Mouse (Mus musculus) thymus, postnatal 25 days (tissue): Measurements from ENCODE around the gene Pdzk1ip1.

Source experiments
- DNase-seq: peaks from one replicate; pipeline ENCODE4 v3.0.0; 2022

Pdzk1ip1 gene

DNA sequence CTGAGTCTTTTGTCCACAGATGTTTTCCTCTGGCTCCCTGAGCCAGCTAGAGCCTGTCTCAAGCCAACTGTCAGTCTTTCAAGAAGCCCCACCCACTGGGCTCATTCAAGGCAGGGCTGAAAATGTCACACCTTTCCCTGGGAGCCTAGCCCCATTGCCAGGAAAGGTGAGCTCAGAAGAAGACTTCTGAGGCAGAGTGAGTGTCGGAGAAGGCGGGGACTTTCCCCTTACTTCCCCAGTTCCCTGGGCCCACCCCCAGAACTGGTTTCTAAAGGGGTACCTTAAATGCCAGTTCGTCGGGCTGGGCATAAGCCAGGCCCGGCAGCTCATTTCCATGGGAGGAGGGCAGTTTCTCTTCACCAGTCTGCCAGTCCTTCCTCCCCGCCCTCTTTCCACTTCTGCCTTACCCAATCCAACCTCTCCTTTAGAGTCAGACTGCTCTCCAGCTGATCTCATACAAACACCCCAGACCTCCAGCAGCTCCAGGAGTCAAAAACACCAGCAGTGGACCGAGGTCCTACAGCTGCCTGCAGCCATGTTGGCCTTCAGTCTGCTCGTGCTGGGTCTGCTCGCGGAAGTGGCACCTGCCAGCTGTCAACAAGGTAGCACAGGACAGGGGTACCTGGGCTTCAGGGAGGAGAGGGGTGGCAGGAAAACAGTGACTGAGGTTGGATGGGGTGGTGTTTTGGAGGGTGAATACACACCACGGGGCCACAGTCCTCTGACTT lies at the start of gene Pdzk1ip1:
Gene Pdzk1ip1, plus strand, starts transcription at position 98 of the 728 bp plus-strand sequence.
- no peak for DNase-seq

DNA sequence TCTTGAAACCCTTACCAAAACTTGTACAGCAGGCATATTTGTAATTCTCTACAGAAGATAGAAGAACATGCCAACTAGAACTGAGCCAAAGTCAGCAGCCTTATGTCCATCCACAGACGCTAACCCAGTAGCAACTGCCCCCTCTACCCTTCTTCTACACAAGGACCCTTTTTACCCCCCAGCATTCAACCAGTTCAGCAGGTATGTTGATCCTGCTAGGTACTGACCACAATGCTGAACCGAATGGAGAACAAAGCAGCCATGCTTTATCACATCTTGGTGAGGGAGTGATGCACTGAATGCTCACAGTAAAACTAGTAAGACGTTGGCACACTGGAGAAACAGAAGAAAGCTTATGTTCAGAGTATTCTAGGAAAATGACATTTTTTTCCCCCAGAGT lies 42.9 kb upstream of the Pdzk1ip1 start:
- DNase-seq = no peak

DNA sequence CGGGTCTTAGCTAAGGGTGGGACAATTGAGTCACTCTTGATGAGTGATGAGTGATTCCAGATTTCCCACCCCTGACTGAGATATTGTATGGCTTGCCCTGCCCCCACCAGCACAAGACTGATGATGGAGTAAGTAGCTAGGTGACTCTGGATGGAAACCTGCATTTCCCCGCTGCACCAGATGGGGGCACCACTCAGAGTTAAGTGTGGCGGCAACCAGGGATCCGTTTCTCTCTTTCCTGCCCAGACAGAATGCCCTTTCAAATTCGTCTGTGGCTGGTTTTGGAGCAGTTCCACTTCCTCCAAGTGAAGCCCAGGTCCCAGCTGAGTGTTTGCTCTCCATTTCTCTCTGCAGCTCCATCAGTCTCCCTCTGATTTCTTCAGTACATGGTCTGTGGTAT lies 40.8 kb upstream of the Pdzk1ip1 start:
- peak; percentile 59 for DNase-seq

- DNase-seq = no peak
These were observed 40.3 kb upstream of the Pdzk1ip1 start for GRCm38 (mm10) chr4:115048190-115048589.

- no peak for DNase-seq
These were observed 37.3 kb upstream of the Pdzk1ip1 start for GRCm38 (mm10) chr4:115051245-115051644.

- DNase-seq = no peak
These were observed 36.0 kb upstream of the Pdzk1ip1 start for GRCm38 (mm10) chr4:115052343-115053005.

GRCm38 (mm10) chr4:115055044-115055443 lies 33.5 kb upstream of the Pdzk1ip1 start:
- DNase-seq = no peak

DNA sequence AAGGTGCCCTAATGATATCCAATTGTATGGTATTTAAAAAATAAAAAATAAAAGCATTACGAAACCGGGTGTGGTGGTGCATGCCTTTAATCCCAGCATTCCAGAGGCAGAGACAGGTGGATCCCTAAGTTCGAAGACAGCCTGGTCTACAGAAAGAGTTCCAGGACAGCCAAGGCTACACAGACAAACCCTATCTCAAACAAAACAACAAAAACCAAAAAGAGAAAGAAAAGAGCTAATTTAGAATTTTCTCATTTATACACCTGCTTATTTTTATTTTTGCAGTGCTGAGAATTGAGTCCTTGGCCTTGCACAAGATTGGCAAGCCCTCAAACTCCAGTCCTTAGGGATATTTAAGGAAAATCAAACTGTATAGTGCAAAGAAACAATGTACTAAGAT lies 32.8 kb upstream of the Pdzk1ip1 start:
- DNase-seq = no peak

- DNase-seq = no peak
These were observed 32.1 kb upstream of the Pdzk1ip1 start, which contains the start of gene Tal1 for GRCm38 (mm10) chr4:115056371-115056920. Gene Tal1 (plus strand): TSS chr4:115056426.

- DNase-seq = no peak
These were observed 31.4 kb upstream of the Pdzk1ip1 start for GRCm38 (mm10) chr4:115056921-115057673.

- no peak for DNase-seq
These were observed 30.7 kb upstream of the Pdzk1ip1 start for GRCm38 (mm10) chr4:115057674-115058316.

GRCm38 (mm10) chr4:115058317-115058761 lies 30.2 kb upstream of the Pdzk1ip1 start:
- no peak for DNase-seq

DNA sequence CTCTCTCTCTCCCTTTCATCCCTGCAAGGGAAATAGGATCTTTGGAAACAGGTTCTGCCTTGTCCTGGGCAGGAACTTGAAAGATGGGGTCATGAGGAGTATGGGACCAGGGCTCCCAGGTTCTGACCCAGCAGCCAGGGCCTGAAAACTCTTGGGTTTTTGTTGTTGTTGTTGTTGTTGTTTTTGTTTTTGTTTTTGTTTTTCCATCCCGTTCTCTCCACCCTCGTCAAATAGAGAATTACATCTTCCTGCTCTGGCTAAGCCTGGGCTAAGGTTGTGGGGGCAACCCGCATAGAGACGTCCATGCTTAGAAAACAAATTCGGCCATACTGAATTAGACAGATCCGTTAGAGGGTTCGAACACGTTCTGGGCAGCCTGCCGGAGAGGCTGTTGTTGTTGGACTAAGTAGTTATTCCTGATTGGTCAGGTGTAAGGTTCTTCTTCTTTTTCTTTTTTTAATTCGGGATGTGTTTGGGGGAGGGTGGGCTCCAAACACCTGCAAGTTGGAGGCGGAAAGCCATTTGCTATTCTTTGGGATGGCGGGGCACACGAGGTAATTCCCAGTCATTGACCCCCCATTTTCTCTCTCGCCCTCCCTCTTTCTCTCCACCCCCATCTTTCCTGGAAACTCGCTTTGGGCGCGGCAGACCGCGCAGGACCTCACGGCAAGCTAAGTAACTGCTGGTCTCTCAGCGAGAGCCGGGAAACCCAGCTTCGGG lies 29.5 kb upstream of the Pdzk1ip1 start:
- DNase-seq = no peak

GRCm38 (mm10) chr4:115059871-115060270 lies 28.6 kb upstream of the Pdzk1ip1 start:
- DNase-seq = no peak

GRCm38 (mm10) chr4:115060753-115061152 lies 27.8 kb upstream of the Pdzk1ip1 start:
- DNase-seq = no peak

GRCm38 (mm10) chr4:115062540-115062874 lies 26.0 kb upstream of the Pdzk1ip1 start:
- DNase-seq = no peak

DNA sequence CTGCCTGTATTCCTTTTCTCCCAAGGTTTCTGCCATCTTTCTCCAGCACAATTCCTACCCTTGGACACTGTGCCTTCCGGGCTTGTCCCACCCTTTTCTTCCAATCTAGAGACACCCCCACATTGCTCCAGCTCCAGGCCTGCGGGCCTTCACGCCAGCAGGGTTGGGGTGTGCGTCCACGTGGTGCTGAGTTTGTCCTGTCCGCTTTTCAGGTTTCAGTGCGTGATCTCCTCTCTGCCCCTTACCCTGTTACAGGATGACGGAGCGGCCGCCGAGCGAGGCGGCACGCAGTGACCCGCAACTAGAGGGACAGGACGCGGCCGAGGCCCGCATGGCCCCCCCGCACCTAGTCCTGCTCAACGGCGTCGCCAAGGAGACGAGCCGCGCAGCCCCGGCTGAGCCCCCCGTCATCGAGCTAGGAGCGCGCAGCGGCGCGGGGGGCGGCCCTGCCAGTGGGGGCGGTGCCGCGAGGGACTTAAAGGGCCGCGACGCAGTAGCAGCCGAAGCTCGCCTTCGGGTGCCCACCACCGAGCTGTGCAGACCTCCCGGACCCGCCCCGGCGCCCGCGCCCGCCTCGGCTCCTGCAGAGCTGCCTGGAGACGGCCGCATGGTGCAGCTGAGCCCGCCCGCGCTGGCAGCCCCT lies 25.5 kb upstream of the Pdzk1ip1 start:
- DNase-seq = peak; percentile 21

DNA sequence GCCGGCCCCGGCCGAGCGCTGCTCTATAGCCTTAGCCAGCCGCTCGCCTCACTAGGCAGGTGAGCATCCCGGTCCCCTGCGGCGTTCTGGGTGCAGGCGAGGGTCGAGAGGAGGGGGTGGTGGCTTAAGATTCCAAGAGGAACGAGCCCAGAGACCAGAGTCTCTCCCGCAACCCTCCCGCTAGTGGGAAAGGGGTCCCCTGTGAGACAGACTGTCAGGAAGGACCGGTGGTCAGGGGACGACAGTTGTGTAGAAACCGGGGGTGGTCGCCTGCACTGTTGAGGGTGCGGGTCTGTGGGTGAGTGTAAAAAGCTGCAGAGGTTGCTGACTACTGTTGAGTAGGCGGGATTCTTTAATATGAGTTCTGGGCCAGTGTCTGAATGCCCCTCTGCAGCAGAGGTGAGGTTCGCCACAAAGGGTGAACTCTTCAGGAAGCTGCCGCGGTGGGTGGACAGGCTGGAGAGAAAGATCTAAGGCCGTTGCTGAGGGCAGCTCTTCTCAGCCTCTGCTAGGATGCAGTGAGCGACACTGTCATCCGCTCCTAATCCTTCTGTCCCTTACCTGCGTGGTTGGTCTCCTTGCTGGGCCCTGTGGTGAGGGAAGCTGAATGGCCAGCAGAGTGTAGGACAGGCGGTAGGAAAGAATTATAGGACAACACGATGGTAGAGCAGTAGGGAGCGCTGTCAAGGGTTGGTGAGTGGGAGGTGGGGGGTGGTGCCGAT lies 24.8 kb upstream of the Pdzk1ip1 start:
- no peak for DNase-seq

DNA sequence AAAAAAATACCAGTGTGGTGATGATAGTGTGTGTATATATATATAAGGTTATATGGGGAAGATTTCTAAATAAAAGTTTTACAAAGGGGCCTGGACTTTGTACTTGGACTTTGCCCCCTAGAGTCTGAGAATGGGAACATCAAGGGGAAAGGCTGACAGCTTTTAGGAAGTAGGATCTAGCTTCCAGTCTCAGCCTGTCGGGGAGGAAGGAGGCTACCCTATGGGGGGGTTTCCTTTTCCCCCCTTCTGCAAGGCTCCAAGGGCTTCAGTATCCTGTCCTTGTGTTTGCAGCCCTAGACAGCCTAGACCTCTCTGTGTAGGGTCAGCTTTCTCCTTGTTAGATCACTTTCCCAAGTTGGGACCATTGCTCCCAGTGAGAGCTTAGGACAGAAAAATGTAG lies 16.8 kb upstream of the Pdzk1ip1 start:
- DNase-seq = no peak

DNA sequence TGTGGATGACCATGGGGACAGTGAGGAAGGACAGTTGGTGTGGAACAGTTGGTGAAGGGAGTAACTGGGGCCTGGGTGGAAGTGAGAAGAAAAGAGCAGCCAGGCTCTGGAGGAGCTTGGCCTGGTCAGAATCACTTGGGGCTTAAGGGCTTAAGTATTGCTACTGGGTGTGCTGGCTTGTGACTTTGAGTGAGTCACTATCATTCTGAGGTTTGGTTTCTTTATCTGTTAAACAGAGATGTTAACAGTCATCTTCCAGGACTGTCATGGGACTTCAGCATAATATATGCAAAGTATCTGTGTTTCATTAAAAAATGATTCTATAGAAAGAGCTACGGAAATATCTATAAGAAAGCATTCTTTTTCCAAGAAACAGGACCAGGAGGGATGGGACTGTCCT lies 13.7 kb upstream of the Pdzk1ip1 start:
- DNase-seq = no peak
